Mouse (Mus musculus) MEL-GATA-1-ER (cell line): ENCODE measurements around the gene Zfp831.

Experiments
- DNase-seq: peaks from one replicate; pipeline ENCODE4 v3.0.0-alpha.2; 2012; ENCODE audit warnings: low read depth; ENCODE audit errors: extremely low read depth

The Zfp831 gene

DNA sequence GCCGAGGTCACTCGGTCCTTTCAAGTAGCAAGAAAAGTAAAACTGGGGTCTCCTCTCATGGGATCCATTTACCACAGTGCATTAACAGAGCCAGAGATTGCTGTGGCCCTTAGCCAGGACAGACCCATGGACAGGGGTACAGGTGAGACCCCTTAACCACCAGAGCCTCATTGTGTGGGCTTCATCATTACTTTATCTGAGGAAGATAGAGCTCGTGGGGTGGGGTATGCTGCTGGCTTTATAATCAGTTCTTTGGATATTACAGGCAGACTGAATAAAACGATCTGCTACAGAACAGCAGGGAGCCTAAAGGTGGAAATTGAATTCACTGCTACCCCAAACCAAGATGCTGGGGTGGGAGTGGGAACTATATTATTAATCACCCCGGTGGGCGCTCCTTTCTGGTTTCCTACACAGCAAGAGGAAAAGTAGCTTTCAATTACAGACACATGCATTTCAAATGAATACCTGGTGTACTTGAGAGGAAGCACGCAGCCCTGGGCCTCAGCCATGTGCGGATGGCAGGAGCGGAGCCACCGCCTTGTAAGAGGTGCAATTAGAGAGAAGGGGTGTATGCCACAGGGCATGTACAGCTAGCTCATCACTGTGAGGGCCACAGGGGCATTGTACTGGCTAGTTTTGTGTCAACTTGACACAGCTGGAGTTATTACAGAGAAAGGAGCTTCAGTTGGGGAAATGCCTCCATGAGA lies 83.9 kb downstream of the Zfp831 start:
- no peak for DNase-seq

DNA sequence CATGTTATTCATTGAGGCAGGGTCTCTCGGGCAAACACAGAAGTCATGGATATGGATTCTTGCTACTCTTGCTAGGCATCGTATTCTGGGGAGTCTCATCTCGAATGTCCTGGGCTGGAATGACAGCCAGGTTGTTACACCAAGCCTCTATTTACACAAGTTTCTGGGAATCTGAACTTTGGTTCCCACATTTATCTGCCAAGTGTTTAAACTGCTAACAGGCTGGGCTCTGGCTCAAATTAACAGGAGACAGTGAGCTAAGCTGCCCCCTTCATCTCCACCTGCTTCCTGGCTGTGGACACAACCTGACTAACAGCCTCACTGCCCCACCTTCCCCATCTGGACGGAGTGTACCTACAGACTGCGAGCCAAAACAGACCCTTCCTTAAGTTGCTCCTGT lies 88.6 kb downstream of the Zfp831 start:
- DNase-seq, result no peak

DNA sequence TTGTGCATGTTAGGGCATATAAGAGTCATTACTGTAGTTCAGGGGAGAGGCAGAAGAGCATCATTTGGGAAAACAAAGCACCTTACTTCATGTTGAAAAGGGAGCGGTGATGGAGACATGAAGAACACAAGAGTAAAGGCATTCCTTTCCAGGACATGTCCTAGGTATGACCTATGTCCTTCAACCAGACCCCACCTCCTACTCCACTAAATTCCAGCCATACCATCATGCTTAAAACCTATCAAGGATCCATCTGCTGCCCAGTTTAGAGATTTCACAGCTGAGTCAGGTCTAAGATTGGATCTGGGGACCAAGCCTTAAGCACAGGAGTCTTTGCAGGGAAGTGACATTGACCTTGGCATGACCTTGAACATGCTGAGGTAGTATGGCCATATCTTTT lies 91.9 kb downstream of the Zfp831 start:
- DNase-seq, result no peak

DNA sequence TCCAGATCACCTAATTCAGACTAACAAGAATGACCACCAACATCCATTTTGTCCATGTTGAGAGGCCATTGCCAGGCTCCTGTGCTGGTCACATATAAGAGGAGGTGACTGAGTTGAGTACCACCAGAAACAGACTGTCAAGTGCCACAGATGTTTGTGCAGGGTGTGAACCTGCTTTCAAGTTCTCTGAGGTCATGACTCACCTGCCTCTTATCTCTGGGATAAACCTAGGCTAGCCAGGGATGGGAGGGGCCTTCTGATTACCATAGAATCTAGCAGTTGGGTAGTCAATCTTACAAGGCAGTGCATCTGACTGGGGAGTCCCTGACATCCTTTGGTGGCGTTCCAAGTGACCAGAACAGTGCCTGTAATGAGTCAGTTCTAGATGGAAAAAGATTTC lies 103.8 kb downstream of the Zfp831 start:
- DNase-seq, result no peak

DNA sequence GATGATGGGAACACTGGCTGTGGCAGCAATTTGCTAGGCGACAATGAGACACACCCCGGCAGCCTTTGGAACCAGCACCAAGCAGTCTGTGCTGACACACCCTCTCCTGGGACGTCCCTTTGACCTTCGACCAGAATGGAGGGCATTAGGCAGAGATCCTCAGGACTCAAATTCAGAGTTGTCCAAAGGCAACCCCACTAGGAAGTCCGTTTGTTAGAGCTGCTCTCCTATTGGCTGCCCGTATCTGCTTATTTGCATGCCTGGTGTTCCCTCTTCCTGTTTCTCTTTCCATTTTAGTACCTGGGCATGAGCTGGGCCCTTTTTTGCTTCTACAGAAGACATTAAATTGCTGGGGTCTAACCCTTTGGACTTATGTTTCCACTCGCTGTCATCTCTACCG lies 105.0 kb downstream of the Zfp831 start:
- no peak for DNase-seq

DNA sequence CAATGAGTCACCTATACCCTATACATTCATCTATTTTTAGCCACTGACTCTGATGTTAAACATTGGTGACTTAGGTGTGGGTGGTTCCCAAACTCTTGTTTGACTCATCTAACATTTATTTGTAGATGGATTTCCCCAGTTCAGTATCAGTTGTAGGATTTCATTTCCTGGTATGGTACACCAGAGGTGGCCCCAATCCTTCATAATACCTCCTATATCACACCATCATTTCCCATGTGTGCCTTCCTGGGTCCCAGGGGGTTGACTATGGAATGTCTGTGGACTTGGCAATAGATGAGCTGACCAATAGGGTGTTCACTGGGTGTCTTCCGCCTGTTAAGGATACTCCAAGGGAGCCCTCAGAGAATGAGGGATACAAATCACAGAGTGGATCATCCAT lies 109.9 kb downstream of the Zfp831 start:
- DNase-seq, result no peak

DNA sequence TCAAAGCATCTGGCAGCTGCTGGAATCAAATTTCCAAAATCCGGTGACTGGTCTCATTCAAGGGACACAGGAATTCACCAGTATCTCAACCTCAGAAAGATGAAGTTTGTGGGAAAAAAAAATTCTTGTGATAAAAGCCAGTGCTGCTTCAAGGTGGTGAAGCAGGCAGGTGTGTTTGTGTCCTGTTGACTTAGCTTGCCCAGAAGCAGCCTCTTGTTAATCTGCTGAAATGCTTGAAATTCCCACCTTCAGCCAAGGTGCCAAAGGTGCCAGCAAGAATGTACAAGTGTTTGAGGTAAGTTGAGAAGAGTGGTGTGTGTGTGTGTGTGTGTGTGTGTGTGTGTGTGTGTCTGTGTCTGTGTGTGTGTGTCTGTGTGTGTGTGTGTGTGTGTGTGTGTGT lies 110.9 kb downstream of the Zfp831 start:
- no peak for DNase-seq

DNA sequence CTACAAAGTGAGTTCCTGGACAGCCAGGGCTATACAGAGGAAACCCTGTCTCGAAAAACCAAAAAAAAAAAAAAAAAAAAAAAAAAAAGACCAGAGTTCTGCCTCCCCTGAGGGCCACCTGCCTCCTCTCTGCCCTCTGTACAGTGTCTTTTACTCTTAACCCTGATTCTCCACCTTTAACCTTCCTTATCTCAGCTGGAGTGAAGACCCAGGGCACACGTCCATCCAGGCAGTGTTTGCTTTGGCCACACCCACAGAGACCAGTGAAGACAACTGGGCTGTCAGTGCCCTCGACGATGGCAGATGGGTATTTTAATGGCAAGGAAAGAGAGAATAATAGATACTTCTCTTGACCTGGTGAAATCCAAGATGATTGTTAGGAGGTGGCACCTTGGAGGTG lies 115.9 kb downstream of the Zfp831 start:
- DNase-seq, result no peak
